Mouse (Mus musculus) intestine, postnatal 0 days (tissue): ENCODE data around the gene Engase. TPM values are rescaled to one million over a fixed set of nuclear protein-coding genes. Genes with fewer than 3 reads are reported as not detected.

Experiments
- ATAC-seq: fragments of 200-750 bp; cut with Nextera tagmentation; 2 replicates; pipeline ENCODE4 v1.8.0; 2017; ENCODE audit warnings: mild to moderate bottlenecking, moderate TSS enrichment, moderate library complexity
- H3K27ac ChIP-seq: fragments of 300-500 bp; sonication (generic); 2 replicates; pipeline ENCODE4 v1.5.1; 2014; ENCODE audit warnings: mild to moderate bottlenecking, low read depth, low read length, moderate library complexity
- H3K27me3 ChIP-seq: fragments of 300-500 bp; sonication (generic); replicated peaks from 2 replicates; pipeline ENCODE4 v1.6.1; 2014; ENCODE audit warnings: low read length, mixed read lengths; ENCODE audit not compliant: control insufficient read depth, insufficient read depth
- H3K36me3 ChIP-seq: fragments of 300-500 bp; sonication (generic); 2 replicates; pipeline ENCODE4 v1.6.1; 2014; ENCODE audit warnings: mild to moderate bottlenecking, moderate library complexity; ENCODE audit not compliant: control insufficient read depth, insufficient read depth
- H3K4me1 ChIP-seq: fragments of 300-500 bp; sonication (generic); replicated peaks from 2 replicates; pipeline ENCODE4 v1.6.1; 2014; ENCODE audit warnings: antibody characterized with exemption, low read length, mixed read lengths; ENCODE audit not compliant: control insufficient read depth, insufficient read depth
- H3K4me2 ChIP-seq: fragments of 300-500 bp; sonication (generic); replicated peaks from 2 replicates; pipeline ENCODE4 v1.6.1; 2014; ENCODE audit warnings: low read depth, mild to moderate bottlenecking, moderate library complexity
- H3K4me3 ChIP-seq: fragments of 300-500 bp; sonication (generic); 2 replicates; pipeline ENCODE4 v1.5.1; 2014; ENCODE audit warnings: low read depth, low read length
- H3K9ac ChIP-seq: fragments of 300-500 bp; sonication (generic); 2 replicates; pipeline ENCODE4 v1.6.1; 2014; ENCODE audit warnings: mild to moderate bottlenecking, low read depth, low read length
- H3K9me3 ChIP-seq: fragments of 300-500 bp; sonication (generic); 2 replicates; pipeline ENCODE4 v1.6.1; 2016; ENCODE audit warnings: mixed run types; ENCODE audit not compliant: control insufficient read depth
- CTCF ChIP-seq: sonication (generic); IDR thresholded peaks from 2 replicates; pipeline ENCODE4 v1.5.1; 2016; ENCODE audit warnings: low read depth, mild to moderate bottlenecking, control low read depth, antibody characterized with exemption, moderate library complexity
- WGBS: fragments of 180-500 bp; shearing (Covaris S2); extraction: QIAGEN DNeasy Blood & Tissue Kit; methylation state at CpG from one replicate; pipeline ENCODE4 v1.1.7; 2014; 5-methylcytosine and 5-hydroxymethylcytosine counted together
- polyA plus RNA-seq: library from polyadenylated mRNA; unstranded; fragments of >200 nt; fragmentation: Nextera tagmentation; extraction: Ambion mirVana; gene quantifications from 2 replicates; pipeline ENCODE4 v1.2.1, GENCODE M21; 2015

Engase gene
- polyA plus RNA-seq, 1 experiment from 2014 or later: 11.3 TPM

GRCm38 (mm10) chr11:118430291-118430885 is 46.2 kb upstream of the Engase start:
- no peak; the same call in 1 of the 2 replicates for TF ChIP-seq CTCF
- 25% methylated on average over 4 of the region's 4 CpGs for WGBS
- Histone ChIP-seq H3K9ac (no peak overlapping the region; the same call in 1 of the 2 replicates), H3K27me3 (0 out of 2 replicates have a peak, but pooled peaks cover 9% of the 10 kb centered on the region), H3K4me3 (no peak overlapping the region), H3K4me1 (no peaks in the 10 kb centered on the region), H3K27ac (no peak overlapping the region; the same call in 1 of the 2 replicates), H3K4me2 (peak overlapping the region; percentile 4; the same call in 1 of the 2 replicates), H3K9me3 (no peaks in the 10 kb centered on the region), H3K36me3 (no peaks in the 10 kb centered on the region)
- ATAC-seq: no peak

GRCm38 (mm10) chr11:118431100-118431948 is 45.3 kb upstream of the Engase start:
- no peak overlapping the region; the same call in 1 of the 2 replicates for H3K9ac ChIP-seq
- no peak for TF ChIP-seq CTCF
- no peak overlapping the region for H3K4me3 ChIP-seq
- no peaks in the 10 kb centered on the region for H3K36me3 ChIP-seq
- 0 out of 2 replicates have a peak, but pooled peaks cover 9% of the 10 kb centered on the region for H3K27me3 ChIP-seq
- no peaks in the 10 kb centered on the region for H3K4me1 ChIP-seq
- H3K27ac ChIP-seq: 0 out of 2 replicates have a peak overlapping the region, but pooled peaks have one; percentile 22
- 74% methylated on average over 16 of the region's 16 CpGs for WGBS
- H3K4me2 ChIP-seq: no peak overlapping the region
- no peaks in the 10 kb centered on the region for H3K9me3 ChIP-seq
- ATAC-seq: no peak

- Histone ChIP-seq H3K4me1 (0 out of 2 replicates have a peak, but pooled peaks cover 2% of the 10 kb centered on the region), H3K9ac (no peak overlapping the region), H3K4me3 (no peak overlapping the region), H3K27me3 (0 out of 2 replicates have a peak, but pooled peaks cover 5% of the 10 kb centered on the region), H3K4me2 (peak overlapping the region; percentile 54), H3K9me3 (no peaks in the 10 kb centered on the region), H3K27ac (no peak overlapping the region), H3K36me3 (no peaks in the 10 kb centered on the region)
- no peak for ATAC-seq
- TF ChIP-seq CTCF: no peak
- WGBS: 53% methylated on average over 10 of the region's 10 CpGs
Measured at GRCm38 (mm10) chr11:118433398-118433868, 43.2 kb upstream of the Engase start.

- WGBS: 23% methylated on average over 13 of the region's 13 CpGs
- Histone ChIP-seq H3K27ac (peak overlapping the region; percentile 29; the same call in 1 of the 2 replicates), H3K36me3 (no peaks in the 10 kb centered on the region), H3K9me3 (no peaks in the 10 kb centered on the region), H3K4me1 (0 out of 2 replicates have a peak, but pooled peaks cover 2% of the 10 kb centered on the region), H3K27me3 (no peaks in the 10 kb centered on the region), H3K4me2 (peak overlapping the region; percentile 54), H3K9ac (no peak overlapping the region), H3K4me3 (no peak overlapping the region)
- ATAC-seq: no peak
- TF ChIP-seq CTCF: no peak
Measured at GRCm38 (mm10) chr11:118434093-118434492, 42.5 kb upstream of the Engase start.

DNA sequence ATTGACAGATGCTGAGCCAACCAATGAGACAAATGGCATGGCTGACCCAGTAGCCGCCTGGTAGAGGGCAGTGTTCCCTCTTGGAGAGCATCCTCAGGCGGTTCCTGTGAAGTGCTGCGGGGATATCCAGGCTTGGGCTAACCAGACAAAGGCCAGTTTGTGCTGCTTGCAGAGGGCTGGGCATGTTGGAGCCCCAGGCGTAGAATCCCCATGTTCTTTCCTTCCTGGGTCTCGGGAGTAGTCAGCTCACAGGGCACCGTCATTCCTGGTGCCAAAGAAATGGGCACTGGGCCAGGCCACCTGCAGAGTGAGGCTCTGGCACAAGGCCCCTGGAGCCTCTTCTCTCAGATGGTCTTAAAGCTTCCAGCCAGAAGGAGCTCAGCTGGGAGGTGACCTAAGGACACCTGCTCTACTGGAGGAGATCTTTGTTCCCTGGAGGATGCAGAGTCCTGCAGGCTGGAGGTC is 40.1 kb upstream of the Engase start:
- Histone ChIP-seq H3K27me3 (no peaks in the 10 kb centered on the region), H3K36me3 (no peaks in the 10 kb centered on the region), H3K9me3 (no peaks in the 10 kb centered on the region), H3K4me2 (no peak overlapping the region), H3K4me3 (no peak overlapping the region), H3K9ac (no peak overlapping the region), H3K4me1 (0 out of 2 replicates have a peak, but pooled peaks cover 2% of the 10 kb centered on the region), H3K27ac (no peak overlapping the region)
- WGBS: 39% methylated on average over 6 of the region's 6 CpGs
- ATAC-seq: peak; percentile 28; the same call in 1 of the 2 replicates
- TF ChIP-seq CTCF: peak; percentile 52
